Mouse (Mus musculus) spleen, adult 2 months (tissue): ENCODE measurements around the gene Pipox. TPM values are rescaled to one million over a fixed set of nuclear protein-coding genes. Genes with fewer than 3 reads are reported as not detected.

ENCODE experiments used
- DNase-seq, 2 experiments: peaks; one replicate each; pipeline versions ENCODE4 v3.0.0 to v3.0.0-alpha.2; 2012 to 2021; ENCODE audit warnings: low spot score in 2 of 2, low read depth in 1 of 2
- H3K27ac ChIP-seq: fragments of 200-500 bp; 2 replicates; pipeline ENCODE4 v1.5.1; 2012; ENCODE audit warnings: low read length, inconsistent platforms; ENCODE audit not compliant: insufficient read depth
- H3K27me3 ChIP-seq: fragments of 200-500 bp; 2 replicates; pipeline ENCODE4 v1.6.1; 2012; ENCODE audit warnings: mild to moderate bottlenecking, moderate library complexity, low read length, inconsistent platforms; ENCODE audit not compliant: control insufficient read depth, insufficient read depth
- H3K36me3 ChIP-seq: fragments of 200-500 bp; 2 replicates; pipeline ENCODE4 v1.6.1; 2012; ENCODE audit warnings: mild to moderate bottlenecking, low read length, inconsistent platforms; ENCODE audit not compliant: control insufficient read depth, insufficient read depth
- H3K4me1 ChIP-seq: fragments of 200-500 bp; 2 replicates; pipeline ENCODE4 v1.6.1; 2011; ENCODE audit warnings: inconsistent platforms; ENCODE audit not compliant: control insufficient read depth, insufficient read depth, insufficient read length
- H3K4me3 ChIP-seq: fragments of 200-500 bp; 2 replicates; pipeline ENCODE4 v1.5.1; 2011; ENCODE audit warnings: mild to moderate bottlenecking, inconsistent platforms; ENCODE audit not compliant: insufficient read depth, insufficient read length; ENCODE audit errors: extremely low read depth
- CTCF ChIP-seq: fragments of 200-500 bp; IDR thresholded peaks from 2 replicates; pipeline ENCODE4 v1.5.1; 2011; ENCODE audit warnings: mild to moderate bottlenecking, inconsistent platforms; ENCODE audit not compliant: insufficient read depth, insufficient read length, insufficient replicate concordance; ENCODE audit errors: extremely low read depth
- POLR2A ChIP-seq: fragments of 200-500 bp; IDR thresholded peaks from 2 replicates; pipeline ENCODE4 v1.6.1; 2011; ENCODE audit warnings: low read depth, low read length, inconsistent platforms
- WGBS: fragments of 180-500 bp; shearing (Covaris S2); methylation state at CpG from one replicate; pipeline ENCODE4 v1.1.7; 2018; 5-methylcytosine and 5-hydroxymethylcytosine counted together
- polyA plus RNA-seq: library from polyadenylated mRNA; depleted of rRNA; stranded (reverse); fragments of >200 nt; gene quantifications from 2 replicates; pipeline ENCODE4 v1.2.3, GENCODE M21; 2012

Pipox gene
- polyA plus RNA-seq, 1 experiment, result 0.56 TPM

- H3K4me3 ChIP-seq, result no peak overlapping the region
- no peak for DNase-seq
- TF ChIP-seq POLR2A (no peak), CTCF (no peak)
- 34% methylated on average over 2 of the region's 2 CpGs for WGBS
- H3K36me3 ChIP-seq, result no peaks in the 10 kb centered on the region
- no peaks in the 10 kb centered on the region for H3K27me3 ChIP-seq
- H3K4me1 ChIP-seq, result peaks cover 15% of the 10 kb centered on the region
- H3K27ac ChIP-seq, result peak overlapping the region; percentile 56
Observed at GRCm38 (mm10) chr11:77890648-77891258, 3.1 kb downstream of the Pipox start.

GRCm38 (mm10) chr11:77889484-77889883, 4.4 kb downstream of the Pipox start:
- Histone ChIP-seq H3K27ac (no peak overlapping the region), H3K4me3 (no peak overlapping the region), H3K27me3 (no peaks in the 10 kb centered on the region), H3K4me1 (peaks cover 15% of the 10 kb centered on the region), H3K36me3 (no peaks in the 10 kb centered on the region)
- TF ChIP-seq CTCF (no peak), POLR2A (no peak)
- DNase-seq, result no peak
- 3% methylated on average over 2 of the region's 2 CpGs for WGBS

DNA sequence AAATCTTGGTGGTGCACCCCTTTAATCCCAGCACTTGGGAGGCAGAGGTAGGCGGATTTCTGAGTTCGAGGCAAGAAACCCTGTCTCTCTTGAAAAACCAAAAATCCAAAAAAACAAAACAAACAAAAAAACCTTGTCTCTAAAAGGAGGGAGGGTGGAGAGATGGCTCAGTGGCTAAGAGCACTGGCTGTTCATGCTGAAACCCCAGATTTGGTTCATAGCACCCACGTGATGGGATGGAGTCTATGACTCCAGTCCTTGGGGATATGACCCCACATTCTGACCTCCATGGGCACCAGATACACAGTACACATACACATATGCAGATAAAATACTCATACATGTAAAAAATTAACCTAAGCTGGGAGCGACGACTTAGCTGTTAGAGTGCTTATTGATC, 5.0 kb downstream of the Pipox start:
- no peak for TF ChIP-seq POLR2A
- no peak for TF ChIP-seq CTCF
- 55% methylated on average over 5 of the region's 5 CpGs for WGBS
- H3K27ac ChIP-seq, result no peak overlapping the region
- peaks cover 15% of the 10 kb centered on the region for H3K4me1 ChIP-seq
- H3K27me3 ChIP-seq, result no peaks in the 10 kb centered on the region
- H3K4me3 ChIP-seq, result no peak overlapping the region
- H3K36me3 ChIP-seq, result no peaks in the 10 kb centered on the region
- DNase-seq, result peak in 1 of 2 experiments; percentile 22

DNA sequence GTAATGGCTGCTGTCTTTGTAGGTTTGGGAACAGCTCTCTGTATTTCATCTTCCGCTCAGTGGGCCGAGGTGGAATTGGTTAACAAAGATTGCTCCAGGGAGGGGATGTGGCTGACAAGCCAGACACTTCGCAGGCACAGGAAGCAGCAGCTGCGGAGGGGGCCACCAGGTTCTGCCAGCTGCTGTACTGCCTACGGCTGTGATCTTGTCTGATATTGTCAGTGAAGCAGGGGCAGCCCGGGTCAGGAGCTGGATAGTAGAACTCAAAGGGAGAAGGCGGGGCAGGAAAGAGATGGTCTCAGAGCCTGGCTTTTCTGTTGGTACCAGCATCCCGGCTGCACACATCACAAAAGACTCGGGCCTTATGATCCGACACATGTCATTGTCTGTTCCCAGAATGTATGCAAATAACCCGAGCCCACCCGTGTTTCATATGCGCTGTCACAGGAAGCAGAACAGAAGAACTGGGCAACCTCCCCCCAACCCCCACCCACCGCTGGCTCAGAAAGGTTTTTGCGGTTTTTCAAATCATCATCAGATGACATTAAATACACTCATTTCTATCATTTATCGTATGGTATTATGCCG, 6.4 kb downstream of the Pipox start:
- TF ChIP-seq POLR2A, result no peak
- no peak for TF ChIP-seq CTCF
- Histone ChIP-seq H3K4me3 (peak overlapping the region; percentile 9), H3K27me3 (no peaks in the 10 kb centered on the region), H3K27ac (peak overlapping the region; percentile 39), H3K36me3 (no peaks in the 10 kb centered on the region), H3K4me1 (peaks cover 15% of the 10 kb centered on the region)
- DNase-seq, result peak; percentile 29 to 57
- WGBS, result 5% methylated on average over 17 of the region's 17 CpGs

- no peak for DNase-seq
- no peak overlapping the region for H3K27ac ChIP-seq
- peaks cover 12% of the 10 kb centered on the region for H3K4me1 ChIP-seq
- no peak overlapping the region for H3K4me3 ChIP-seq
- 71% methylated on average over 8 of the region's 8 CpGs for WGBS
- no peaks in the 10 kb centered on the region for H3K36me3 ChIP-seq
- TF ChIP-seq CTCF (no peak), POLR2A (no peak)
- H3K27me3 ChIP-seq, result no peaks in the 10 kb centered on the region
Observed at GRCm38 (mm10) chr11:77885246-77885575, 8.7 kb downstream of the Pipox start.

DNA sequence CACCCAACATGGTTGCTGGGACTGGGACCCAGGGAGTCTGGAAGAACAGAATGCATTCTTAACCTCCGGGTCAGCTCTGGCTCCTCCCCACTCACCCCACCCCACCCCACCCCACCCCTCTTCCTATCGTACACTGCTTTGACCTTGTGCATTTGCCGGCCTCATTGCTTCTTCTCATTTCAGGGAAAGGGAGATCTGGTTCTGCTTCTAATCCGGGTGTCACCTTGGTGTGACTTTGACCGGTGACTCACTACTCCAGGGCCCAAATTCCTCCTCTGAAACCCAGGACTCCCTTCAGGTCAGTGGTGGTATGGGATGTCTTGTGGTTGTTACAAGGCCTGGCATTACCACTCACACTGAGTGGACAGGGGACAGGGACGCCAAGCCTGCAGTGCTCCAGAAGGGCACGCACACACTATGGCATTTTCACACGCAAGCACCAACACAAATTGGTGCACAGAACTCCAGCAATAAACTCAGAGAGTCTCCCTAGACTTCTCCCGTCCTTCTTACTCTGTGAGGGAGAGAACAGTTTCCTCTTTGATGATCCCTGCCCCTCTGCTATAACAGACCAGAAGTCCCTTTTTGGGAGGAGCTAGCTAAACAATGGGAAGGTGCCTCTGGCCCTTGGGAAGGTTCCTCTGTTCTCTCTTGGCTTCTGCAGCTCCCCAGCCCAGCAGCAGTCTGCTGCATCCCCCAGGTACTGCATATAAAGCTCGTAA, 9.2 kb downstream of the Pipox start:
- no peak for DNase-seq
- H3K27me3 ChIP-seq, result no peaks in the 10 kb centered on the region
- WGBS, result 81% methylated on average over 10 of the region's 10 CpGs
- H3K4me1 ChIP-seq, result peaks cover 12% of the 10 kb centered on the region
- no peak overlapping the region for H3K4me3 ChIP-seq
- H3K27ac ChIP-seq, result no peak overlapping the region
- no peaks in the 10 kb centered on the region for H3K36me3 ChIP-seq
- TF ChIP-seq CTCF (no peak), POLR2A (no peak)

- no peaks in the 10 kb centered on the region for H3K27me3 ChIP-seq
Observed at GRCm38 (mm10) chr11:77876760-77877148, 17.1 kb downstream of the Pipox start.

More at GRCm38 (mm10) chr11:77876760-77877148, 17.1 kb downstream of the Pipox start:
- Histone ChIP-seq H3K36me3 (no peaks in the 10 kb centered on the region), H3K4me3 (no peak overlapping the region), H3K27ac (no peak overlapping the region), H3K4me1 (peaks cover 3% of the 10 kb centered on the region)
- WGBS, result 73% methylated on average over 11 of the region's 11 CpGs
- DNase-seq, result no peak
- TF ChIP-seq CTCF, result no peak
- no peak for TF ChIP-seq POLR2A
